Mouse (Mus musculus) c-Kit-negative CD71-positive TER-119-positive erythroid progenitor cells, embryonic 14.5 days (primary cell): ENCODE results near the gene Chmp6.

Experiments used
- DNase-seq: peaks from one replicate; pipeline ENCODE4 v3.0.0-alpha.2; 2013; ENCODE audit warnings: low read depth, low spot score

Gene Chmp6

GRCm38 (mm10) chr11:119937772-119938502 is 24.7 kb downstream of the Chmp6 start:
- DNase-seq: no peak

GRCm38 (mm10) chr11:119939073-119939710 is 26.0 kb downstream of the Chmp6 start:
- DNase-seq: no peak

DNA sequence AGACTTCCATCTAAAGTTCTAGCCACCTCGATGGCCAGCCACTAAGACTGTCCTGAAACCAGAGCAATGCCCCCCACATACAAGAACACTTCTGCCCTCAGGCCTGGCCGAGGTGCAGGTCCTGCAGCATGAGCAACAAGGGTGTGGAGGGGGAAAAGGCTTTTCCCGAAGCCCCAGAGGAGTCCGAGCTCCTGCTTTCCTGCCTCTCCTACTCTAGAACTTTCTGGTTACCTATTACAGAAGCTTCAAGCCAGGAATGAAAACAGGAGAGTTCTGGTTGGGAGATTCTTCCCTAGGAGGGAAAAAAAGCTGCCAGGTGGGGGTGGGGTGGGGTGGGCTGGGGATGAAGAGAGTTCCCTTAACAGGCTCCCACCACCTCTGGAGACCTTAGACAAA is 26.5 kb downstream of the Chmp6 start:
- no peak for DNase-seq

DNA sequence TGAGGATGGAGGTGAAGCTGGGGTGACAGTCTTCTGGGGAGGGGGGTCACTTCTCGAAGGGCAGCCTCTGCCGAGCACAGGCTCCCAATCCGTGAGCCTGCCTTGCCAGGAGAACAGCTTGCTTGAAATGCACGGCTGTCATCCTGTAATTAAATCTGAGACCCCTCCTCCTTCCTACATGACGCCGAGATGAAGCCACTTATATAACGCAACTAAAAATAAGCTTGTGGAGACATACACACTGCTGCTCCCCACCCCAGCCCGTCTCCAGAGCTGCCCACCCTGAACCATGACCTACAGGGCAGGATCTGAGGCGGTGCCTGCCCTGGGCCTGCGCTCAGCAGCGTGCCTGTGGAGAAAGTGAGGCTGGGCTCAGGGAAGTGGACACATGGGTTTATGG is 26.9 kb downstream of the Chmp6 start:
- DNase-seq: no peak

DNA sequence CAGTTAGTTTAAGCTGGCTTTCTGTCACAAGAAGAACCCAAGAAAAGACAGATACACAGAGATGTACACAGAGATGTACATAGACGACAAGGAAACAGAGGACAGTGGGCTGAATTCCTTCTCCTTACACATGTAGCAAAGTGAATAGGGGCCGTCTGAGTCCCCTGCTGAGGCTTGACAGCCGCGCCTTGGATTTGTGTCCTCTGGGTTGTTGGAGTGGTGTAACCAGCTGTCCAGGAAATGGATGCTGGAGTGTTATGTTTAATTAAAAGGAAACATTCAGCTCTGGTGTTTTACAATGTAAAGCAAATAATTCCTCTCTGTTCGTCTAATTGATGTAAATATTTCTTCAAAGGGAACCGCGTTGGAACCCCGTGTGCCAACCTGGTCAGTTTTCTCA is 28.6 kb downstream of the Chmp6 start:
- no peak for DNase-seq

- DNase-seq: no peak
Observed at GRCm38 (mm10) chr11:119942201-119942726, 29.0 kb downstream of the Chmp6 start.

DNA sequence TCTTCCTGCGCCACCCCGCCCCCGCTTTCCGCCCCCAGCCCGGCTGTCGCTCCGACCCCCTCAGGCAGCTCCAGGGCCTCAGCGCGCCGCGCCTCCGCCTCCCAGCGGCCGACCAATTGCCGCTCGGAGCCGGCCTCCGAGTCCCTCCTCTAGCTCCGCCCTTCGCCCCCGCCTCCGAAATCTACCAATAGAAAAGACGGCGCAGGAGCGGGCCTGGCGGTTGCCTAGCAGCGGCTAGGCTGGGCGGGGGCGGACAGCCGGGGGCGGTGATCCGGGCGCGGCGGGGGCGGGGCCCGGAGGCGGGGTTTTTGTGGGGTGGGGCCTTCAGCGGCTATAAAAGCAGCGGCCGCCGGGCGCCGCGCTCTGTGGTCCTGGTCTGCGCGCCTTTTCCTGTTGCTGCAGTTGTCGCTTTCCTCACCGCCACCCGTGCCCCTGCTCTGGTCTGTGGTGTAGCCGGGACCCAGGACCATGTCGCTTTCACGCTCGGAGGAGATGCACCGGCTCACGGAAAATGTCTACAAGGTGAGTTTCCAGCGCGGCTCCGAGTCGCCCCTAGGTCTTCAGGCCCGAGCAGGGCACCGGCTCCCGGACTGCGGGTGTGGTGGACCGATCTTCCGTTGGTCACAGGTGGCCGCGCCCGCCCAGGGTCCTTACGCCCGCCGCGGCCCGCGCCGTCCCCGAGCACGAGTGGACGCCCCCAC is 29.6 kb downstream of the Chmp6 start, which contains the start of gene Baiap2:
TSS of gene Baiap2 (plus strand) at position 37 of the 701 bp plus-strand sequence.
- peak; percentile 85 for DNase-seq

DNA sequence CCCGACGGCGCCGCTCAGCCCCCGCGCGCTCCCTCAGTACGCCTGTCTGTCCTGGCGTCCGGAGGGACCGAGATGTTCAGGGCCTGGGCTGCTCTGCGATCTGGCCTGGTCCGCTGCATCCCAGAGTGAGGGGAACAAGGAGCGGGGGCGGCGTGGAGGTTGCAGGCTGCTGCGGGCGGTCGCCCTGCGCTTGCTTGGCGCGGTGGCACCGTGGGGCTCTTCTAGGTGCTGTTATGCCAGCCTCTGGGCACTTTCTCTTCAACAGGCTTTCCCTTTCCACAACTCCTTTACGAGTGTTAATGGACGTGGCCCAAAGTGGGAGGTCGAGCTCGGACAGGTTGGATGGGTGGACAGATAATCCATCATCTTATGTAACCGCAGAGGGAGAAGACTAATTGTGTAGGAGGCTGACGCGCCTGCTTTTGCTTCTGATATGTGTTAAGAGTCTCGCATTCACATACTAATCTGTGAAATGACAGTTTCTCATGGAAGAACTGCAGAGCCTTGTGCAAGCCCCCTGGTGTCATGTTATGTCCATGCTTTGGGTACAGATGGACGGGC is 30.3 kb downstream of the Chmp6 start:
- DNase-seq: no peak

GRCm38 (mm10) chr11:119945343-119945742 is 32.1 kb downstream of the Chmp6 start:
- no peak for DNase-seq

DNA sequence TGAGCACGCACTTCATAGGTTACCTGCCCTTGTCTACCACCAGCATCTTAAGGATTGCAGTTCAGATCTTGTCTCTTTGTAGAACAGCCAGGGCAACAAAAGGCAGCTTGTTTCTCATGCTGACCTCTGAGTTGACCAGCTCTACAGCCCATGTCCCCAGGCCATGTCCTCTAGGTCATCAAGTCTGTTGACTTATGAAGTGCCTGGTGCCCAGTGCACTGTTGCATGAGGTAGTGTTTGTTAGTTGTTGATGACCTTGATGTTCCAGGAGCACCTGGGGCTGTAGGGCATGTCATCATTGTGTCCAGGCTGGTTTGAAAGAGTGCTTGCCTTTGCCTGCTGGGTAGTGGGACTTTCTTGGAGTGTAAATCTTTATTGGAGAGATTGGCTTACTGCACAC is 34.2 kb downstream of the Chmp6 start:
- DNase-seq: no peak

- no peak for DNase-seq
Observed at GRCm38 (mm10) chr11:119947897-119948296, 34.7 kb downstream of the Chmp6 start.

DNA sequence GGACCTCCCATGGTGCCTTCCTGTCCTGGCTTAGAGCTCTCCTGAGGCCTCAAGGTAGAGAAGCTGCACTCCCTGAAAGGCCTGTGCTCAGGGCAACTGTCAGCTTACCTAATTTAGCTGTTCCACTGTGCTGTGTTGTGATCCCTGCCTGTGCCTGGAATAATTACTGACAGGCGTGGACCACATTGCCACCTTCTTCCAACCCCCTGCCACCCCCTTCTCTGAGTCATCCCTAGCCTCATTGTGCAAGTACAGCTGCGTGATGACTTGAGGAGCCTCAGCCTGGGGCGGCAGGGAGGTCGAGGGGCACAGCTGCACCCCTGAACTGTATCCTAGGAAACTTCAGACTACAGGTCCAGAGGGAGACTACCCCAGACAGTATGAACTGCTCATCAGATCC is 35.1 kb downstream of the Chmp6 start:
- no peak for DNase-seq

- DNase-seq: no peak
Observed at GRCm38 (mm10) chr11:119948803-119949202, 35.6 kb downstream of the Chmp6 start.

GRCm38 (mm10) chr11:119950535-119950934 is 37.3 kb downstream of the Chmp6 start:
- no peak for DNase-seq

DNA sequence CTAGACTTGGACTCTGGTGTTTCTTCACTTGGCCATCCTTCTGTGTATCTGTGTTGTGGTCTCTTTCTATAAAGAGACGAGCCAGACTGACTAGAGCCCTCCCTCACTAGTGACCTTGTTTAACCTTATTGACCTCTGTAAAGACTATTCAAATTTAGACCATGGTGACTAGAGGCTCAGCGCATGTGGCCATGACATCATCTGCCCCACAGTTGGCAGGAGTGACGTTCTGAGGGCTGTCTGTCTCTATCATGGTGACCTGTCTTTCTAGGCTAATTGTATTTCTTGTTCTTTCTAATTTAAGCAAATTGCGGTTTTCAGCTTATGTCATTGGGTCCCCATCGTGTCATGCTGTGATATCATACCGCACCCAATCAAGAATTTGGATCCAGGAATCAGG is 38.1 kb downstream of the Chmp6 start:
- DNase-seq: no peak

DNA sequence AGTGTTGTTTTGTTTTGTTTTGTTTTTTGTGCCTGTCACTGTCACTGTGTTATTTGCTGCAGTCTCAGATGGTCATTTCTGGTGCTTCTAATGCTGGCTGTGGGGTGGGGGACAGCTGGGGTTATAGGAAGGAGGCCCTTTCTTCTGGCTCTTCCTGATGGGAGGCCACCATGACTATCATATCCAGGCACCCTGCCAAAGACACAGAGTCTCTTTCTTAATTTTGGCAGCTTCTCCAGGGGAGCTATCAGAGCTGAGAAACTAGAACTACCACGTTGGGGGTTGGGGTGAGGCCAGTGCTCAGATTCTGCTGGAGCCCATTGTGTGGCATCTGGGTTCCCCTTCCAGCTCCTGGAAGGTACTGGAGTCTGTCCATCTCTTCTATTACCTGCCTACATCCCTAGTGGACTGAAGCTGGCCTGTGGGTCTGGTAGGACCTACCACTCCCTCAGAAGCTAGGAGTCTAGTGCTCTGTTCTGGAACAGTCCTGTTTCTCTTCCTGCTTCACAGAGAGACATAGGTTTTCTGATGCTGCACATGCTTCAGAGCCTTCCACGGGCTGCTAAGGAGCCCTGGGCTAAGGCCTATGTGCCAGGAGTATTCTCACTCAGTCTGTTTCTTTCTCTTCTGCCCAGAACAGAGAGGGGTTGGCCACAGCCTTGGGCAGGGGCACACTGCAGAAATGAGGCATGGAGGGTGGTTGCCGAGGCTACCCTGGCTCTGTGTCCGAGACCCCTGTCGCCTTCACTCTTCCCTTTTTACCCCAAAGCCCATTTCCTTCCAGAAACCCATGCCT is 39.4 kb downstream of the Chmp6 start:
- DNase-seq: no peak

DNA sequence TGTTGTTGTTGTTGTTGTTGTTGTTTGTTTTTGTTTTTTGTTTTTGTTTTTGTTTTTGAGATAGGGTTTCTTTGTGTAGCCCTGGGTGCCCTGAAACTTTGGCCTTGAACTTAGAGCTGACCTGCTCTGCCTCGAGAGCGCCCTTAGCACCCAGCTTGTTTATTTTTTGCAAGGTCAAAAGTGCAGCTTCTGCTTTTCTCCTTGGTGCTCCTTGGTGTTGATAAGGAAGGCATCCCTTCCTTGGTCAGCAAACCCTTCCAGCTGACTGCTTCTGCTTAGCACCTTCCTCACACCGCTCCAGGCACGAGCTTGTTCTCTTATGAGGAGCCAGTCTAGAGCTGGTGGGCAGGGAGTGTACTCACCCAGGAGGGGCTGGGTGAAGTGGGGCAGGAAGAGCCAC is 41.0 kb downstream of the Chmp6 start:
- DNase-seq: no peak

DNA sequence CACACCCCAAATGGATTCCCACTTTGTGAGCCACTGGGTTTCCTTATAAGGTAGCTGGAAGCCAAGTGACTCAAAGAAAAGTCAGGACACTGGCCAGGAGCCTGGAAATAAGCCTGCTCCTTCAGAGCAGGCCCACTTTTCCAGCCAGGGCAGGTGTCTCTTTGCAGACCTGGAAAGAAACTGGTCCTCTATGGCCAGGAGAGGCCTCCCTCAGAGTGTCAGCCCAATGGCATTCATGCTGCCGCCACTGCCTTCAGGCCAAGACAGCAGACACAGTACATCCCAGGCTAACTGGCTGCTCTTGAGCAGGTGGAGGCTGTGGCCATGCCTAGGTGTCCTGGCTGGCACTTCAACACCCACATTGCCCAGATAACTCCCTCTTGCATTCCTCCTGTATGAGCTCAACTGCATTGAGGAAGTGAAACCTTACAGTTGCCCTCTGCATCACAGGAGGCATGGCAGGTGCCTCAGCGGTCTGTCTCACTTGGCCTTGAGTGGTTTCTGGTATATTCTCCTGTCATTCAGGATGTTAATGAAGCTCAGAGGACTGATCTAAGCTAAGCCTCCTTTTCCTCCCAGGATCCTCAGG is 41.6 kb downstream of the Chmp6 start:
- DNase-seq: no peak

DNA sequence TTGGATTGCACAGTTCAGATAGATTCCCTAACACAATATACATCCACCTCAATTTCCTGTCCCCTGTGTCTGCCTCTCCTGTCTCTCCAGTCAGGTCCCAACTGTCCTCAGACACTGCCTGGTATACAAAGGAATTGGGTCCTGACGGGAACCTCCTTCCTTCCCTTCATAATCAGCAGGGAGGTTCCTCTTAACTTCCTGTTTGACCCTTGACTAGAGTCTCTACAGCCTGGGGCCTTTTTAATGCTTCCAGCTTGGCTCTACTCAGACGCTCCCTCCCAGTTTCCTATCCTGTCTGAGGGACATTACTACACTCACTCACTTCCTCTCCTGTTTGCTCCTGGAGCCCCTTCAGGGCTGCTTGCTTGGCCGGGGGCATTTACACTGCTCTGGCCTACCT is 42.2 kb downstream of the Chmp6 start:
- no peak for DNase-seq

DNA sequence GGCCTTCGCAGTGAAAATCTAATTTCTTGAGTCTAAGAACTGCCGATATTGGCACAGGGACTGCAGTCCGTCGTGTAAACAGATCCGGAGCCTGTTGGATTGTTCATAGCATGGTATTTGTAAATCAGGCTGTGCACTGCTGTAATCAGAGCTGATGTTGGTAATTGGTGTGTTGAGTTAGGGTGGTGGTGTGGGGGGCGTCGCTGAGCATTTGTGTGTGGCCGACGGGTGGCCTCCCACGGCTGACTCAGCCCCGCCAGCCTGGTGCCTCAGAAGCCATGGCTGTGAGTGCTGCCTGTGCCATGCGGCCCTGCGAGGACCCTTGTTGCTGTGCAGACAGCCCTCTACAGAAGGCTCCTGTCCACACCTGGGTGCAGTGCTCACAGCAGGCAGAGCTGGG is 43.3 kb downstream of the Chmp6 start:
- no peak for DNase-seq

DNA sequence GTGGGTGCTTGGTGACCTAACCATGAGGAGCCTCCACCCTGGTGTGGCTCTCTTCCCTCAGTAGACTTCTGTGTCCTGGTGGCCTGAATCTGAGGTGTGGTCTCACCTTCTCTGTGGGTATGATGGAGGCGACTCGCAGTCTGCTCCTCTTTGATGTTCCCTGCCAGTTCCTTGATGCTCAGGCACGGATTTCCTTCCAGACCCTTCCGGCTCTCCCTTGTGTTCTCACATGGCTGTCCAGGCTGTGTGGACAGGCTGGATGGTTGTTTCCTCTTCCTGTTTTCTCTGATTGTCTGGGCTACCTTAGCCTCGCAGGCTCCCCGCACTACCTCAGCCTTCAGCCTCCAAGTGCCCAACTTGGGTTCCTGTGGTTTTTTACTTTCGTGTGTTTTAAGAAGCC is 45.6 kb downstream of the Chmp6 start:
- no peak for DNase-seq
